Mouse (Mus musculus) urinary bladder, postnatal 25 days (tissue): ENCODE results near the gene Pla2g1b.
"Not testable (repeated sequence)": the region's sequence is repeated elsewhere in the genome, so short reads cannot be mapped to it uniquely, and the experiment has no call there.

Experiments
- DNase-seq: peaks from one replicate; pipeline ENCODE4 v3.0.0; 2022; ENCODE audit warnings: low spot score

Pla2g1b gene

GRCm38 (mm10) chr5:115507267-115507980 lies 41.4 kb downstream of the Pla2g1b start:
- DNase-seq: no peak

DNA sequence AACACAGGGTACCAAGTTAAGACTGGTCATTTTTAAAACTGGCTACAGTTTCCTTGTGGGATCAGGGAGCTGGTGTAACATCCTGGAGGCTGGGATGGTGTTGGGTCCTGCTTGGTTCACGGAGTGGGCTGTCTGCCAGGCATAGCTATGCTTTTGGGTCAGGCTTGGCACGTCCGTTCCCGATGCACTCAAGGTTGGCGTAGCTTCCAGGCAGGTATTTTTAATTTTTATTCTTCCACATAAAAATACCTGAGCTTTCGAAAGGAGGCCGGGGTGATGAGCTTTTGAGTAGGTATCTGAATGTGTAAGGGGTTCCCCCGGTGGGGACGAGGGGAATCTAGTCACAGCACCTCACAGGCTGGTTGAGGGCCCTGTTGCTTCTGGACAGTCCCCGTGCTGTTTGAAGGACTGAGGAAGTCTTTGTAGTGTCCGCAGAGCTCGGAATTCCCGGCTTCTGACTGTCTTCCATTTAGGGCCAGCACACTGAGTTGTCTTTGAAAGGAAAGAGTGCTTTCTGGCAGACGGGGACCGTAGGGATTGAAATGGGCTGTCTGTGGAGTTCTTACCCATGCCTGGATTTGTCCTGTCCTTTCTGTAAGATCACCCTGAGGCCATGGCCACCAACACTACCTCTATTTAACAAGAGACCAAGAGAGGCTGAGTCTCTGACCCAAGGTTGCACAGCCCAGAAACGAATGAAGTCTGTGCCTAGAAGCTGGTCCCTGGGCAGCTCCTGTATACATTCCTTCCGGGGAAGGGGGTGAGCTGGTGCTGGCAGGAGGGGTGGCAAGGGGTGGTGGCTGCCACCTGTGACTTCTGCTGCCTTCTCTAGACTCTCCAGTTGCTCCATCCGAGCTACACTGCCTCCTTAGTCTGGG lies 42.2 kb downstream of the Pla2g1b start:
- no peak for DNase-seq

GRCm38 (mm10) chr5:115508859-115509147 lies 42.7 kb downstream of the Pla2g1b start:
- DNase-seq: no peak

DNA sequence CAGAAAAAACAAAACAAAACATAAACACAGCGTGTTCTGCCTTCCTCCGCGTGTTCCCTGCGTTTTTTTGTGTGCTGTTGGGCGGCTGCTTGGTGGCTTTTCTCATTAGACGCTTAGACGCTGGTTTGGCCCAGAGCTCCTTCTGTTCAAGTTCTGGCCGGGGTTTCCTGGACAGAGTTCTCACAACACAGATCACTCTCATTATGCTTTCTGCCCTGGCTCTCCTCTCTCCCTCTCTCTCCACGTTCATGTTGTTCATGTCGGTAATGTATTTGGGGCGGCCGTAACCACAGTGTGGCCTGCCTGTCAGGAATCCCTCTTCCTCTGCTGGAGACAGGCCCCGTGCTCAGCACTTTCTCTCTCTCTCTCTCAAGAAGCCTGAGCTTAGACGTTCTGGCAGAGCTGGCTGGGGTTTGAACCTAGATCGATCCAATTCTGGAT lies 43.3 kb downstream of the Pla2g1b start:
- no peak for DNase-seq

DNA sequence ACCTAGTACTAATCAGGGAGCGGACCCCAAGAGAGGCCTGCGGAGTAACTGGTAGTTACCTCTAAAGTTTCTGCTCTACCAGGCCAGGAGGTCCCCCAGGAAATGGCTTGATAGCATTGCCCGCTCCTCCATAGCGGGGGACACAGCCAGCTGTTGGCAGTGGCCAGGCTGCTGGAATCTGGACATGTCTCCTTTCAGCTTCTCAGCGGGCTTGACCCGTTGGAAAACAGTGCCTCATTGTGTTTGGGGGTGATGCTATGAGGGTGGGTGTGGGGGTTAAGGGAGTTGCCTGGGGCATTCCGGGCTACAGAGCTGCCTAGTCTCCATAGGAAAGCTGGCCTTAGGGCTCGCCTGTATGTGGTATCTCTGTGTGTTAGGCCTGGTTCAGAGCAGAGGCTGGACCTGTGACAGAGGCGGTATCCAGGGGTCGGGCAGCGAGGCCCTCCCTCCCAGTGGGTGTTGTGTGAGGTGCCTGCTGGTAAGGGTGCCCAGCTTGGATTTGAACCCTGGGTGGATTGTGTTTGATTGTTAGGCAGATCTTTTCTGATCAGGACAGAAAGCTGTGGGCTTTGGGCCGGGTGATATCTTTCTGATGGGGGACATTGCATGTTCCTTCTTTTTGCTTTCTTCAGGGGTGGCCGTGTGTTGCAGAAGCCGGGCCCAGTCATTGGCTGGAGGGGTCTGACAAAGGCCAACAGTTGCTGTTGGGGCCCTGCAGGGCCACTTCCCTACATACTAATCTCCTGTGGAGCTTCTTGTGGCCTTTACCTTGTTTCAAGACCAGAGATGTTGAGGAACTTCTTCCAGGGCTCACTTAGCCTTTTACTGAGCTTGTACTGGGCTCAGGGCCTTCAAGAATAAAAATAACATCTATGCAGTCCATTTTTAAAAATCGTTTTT lies 44.0 kb downstream of the Pla2g1b start:
- no peak for DNase-seq

- DNase-seq: no peak
Measured at GRCm38 (mm10) chr5:115512375-115512774, 46.3 kb downstream of the Pla2g1b start.

DNA sequence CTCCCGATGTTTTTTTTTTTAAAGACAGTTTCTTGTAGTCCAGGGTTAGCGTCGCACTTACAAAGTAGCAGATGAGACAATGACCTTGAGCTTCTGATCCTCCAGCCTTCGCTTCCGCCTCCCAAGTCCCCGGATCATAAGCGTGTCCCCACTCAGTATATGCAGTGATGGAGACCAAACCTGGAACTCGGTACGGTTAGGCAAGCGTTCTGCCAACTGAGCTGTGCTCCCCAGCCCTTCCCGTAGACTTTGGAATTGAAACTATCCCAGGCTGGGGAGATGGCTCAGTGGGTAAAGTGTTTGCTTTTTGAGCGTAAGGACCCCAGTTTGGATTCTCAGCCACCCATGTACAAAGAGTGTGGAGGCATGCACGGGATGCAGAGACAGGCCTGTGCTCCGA lies 47.2 kb downstream of the Pla2g1b start:
- no peak for DNase-seq

DNA sequence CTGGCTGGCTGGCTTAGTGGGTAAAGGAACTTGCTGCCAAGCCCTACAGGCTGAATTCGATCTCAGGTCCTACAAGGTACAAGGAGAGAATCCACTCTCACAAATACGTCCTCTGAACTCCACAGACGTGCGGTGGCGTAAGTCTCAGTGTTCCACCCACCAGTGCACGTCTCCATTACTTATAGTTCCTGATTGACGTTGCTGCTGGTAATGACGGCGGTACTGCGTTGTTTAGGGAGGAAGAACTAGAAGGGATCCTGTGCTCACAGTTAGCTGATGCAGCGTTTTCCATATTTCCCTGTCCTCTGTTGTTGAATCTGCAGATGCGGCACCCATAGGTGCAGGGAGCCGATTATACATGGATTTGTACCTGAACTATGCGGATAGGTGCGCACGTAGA lies 47.7 kb downstream of the Pla2g1b start:
- no peak for DNase-seq

GRCm38 (mm10) chr5:115514346-115514745 lies 48.3 kb downstream of the Pla2g1b start:
- DNase-seq: no peak

DNA sequence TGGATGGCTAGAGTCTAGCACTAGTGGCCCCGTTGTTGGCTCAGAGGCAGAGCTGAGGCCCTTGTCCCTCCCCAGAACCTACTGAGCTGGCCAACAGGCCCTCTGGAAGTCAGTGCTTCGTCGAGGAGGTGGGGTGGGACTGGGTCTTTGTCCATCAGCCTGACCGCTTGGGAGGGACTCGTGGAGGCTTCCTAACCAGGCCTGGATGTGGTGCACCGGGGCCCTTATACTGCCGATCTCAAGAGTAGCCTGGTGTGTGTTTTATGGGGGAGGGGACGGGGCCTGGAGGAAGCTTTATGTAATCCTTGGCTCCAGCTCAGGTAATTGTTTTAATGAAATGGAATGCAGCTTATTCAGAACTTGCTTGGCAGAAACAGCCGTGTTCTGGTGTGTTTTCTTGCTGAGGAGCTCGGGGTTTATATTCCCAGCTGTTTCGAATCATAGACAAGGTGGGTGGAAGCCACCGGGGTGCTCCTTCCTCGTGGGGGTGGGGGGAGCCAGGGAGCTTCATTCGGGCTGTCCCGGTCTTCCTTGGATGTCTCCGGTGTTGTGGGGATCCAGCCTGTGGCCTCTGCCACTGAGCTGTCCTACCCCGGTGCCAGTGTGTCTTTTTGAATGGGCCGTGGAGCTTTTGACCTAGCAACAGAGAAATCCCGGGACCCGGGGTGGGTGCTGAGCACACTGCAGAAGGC lies 49.0 kb downstream of the Pla2g1b start:
- no peak for DNase-seq

GRCm38 (mm10) chr5:115516081-115516907 lies 50.2 kb downstream of the Pla2g1b start:
- DNase-seq: no peak

- DNase-seq: no peak
Measured at GRCm38 (mm10) chr5:115516908-115517307, 50.8 kb downstream of the Pla2g1b start.

DNA sequence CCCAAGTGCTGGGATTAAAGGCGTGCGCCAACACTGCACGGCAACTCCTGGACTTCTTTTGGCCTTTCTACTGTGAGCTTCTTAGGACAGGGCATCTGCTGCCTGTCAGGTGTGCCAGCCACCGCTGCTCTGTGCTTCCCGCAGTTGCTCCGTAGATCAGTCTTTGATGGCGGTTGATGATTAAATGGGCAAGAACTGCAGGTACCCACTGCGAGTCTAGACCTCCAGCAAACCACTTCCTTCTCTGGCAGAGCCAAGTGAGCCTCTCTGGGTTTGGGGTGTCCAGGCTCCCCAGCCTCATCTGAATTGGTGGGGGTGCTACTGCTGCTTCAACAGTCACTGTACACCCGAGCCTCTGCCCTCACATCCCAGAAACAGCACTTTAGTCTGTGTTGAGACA lies 51.4 kb downstream of the Pla2g1b start:
- DNase-seq: no peak

- not testable (repeated sequence) for DNase-seq
Measured at GRCm38 (mm10) chr5:115518214-115518613, 52.2 kb downstream of the Pla2g1b start.

- DNase-seq: no peak
Measured at GRCm38 (mm10) chr5:115520325-115520869, 54.3 kb downstream of the Pla2g1b start.

DNA sequence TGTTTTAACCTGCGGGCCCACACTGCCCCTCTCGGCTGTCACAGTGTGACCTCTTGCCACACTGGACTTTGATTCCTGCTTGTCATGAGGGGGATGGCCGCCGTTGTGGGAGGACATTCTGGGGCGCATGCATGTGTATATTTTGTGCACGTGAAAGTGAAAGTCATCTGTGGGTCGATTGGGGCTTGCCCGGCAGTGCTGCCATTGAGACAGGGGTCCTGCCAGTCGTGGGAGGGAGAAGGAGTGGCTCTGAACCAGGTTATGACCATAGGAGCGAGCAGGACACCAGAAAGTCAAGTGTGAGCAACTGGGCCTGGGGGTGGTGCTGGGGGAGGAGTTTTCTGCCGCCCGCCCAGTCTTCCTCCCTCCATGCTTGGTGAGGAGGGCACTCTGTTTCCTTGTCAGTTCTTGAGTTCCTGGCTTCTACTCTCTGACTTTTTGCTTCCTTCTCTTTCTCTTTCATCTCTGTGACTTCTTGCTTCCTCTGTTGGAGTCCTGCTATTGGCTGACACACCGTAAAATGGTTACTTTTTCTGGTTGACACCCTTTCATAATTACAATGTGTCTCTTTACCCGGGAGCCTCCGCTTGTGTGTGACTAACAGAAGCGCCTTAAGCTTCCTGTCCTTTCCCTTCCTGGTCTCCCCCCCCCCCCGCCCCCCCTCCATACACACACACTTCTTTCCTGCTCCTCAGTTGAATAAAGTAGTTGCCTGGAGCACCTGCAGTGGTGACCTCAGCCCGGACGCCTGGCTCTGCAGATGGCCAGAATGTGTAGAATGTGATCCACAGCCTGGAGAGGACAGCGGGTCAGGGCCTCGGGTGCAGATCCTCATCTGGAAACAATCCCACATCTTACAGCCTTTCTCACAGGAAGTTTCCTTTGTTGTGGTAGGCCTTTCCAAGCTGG lies 55.7 kb downstream of the Pla2g1b start:
- DNase-seq: no peak

DNA sequence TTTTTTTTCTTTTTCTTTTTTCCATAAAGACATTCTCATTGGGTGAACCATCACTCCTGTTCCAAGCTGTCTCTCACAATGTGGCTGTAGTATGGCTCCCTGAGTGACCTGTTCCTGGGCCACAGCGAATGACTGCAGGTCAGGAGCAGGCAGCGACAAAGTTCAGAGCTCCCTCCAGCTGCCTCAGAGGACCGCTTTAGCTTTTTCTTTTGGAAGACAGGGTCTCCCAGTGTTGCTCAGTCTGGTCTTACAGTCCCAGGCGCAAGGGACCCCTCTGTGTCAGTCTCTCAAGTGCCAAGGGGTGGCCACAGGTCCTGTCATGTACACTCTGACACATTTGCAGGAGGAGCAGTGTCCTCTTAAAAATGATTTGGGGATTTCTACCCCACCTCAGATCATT lies 56.5 kb downstream of the Pla2g1b start:
- DNase-seq: no peak

DNA sequence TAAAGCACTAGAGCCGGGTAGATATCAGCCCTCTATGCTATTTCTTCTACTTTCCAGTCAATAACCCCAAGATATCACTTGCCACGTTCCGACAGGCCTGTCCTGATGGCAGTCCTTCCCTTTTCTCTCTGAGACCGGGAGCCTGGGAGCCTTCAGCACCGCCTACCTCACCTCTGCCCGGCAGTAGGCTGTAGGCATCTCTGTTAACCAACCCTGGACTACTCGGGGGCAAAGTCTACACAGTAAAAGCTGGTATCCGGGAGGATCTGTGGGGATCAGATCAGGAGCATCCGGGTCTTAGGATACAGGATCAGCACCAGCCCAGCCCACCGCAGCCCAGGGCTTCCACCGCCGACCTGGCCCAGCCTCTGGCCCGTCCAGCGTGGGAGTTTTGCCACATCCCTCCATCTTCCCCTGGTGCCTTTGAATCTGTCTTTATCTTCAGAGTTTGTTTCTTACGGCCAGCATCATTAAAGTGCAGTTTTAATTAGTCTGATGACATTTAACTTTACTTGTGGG lies 57.0 kb downstream of the Pla2g1b start:
- DNase-seq: no peak

GRCm38 (mm10) chr5:115523971-115524370 lies 57.9 kb downstream of the Pla2g1b start:
- DNase-seq: no peak
